Mouse (Mus musculus) forebrain, postnatal 0 days (tissue): ENCODE measurements around the gene Olfr507. TPM values are rescaled to one million over a fixed set of nuclear protein-coding genes. Genes with fewer than 3 reads are reported as not detected.
"Not testable (repeated sequence)": the region's sequence is repeated elsewhere in the genome, so short reads cannot be mapped to it uniquely, and the experiment has no call there.

ENCODE experiments used
- ATAC-seq: fragments of 200-750 bp; cut with Nextera tagmentation; 2 replicates; pipeline ENCODE4 v1.8.0; 2017; ENCODE audit warnings: mild to moderate bottlenecking, moderate library complexity
- DNase-seq: peaks from one replicate; pipeline ENCODE4 v3.0.0-alpha.2; 2015
- H3K27ac ChIP-seq: fragments of 300-500 bp; sonication (generic); 2 replicates; pipeline ENCODE4 v1.5.1; 2014; ENCODE audit warnings: low read depth, mild to moderate bottlenecking, antibody characterized with exemption, low read length, moderate library complexity, mixed read lengths
- H3K27me3 ChIP-seq: fragments of 300-500 bp; sonication (generic); 2 replicates; pipeline ENCODE4 v1.6.1; 2014; ENCODE audit warnings: mild to moderate bottlenecking, low read length, mixed read lengths; ENCODE audit not compliant: insufficient read depth
- H3K36me3 ChIP-seq: fragments of 300-500 bp; sonication (generic); 2 replicates; pipeline ENCODE4 v1.6.1; 2014; ENCODE audit warnings: mild to moderate bottlenecking, moderate library complexity; ENCODE audit not compliant: insufficient read depth
- H3K4me1 ChIP-seq: fragments of 300-500 bp; sonication (generic); 2 replicates; pipeline ENCODE4 v1.6.1; 2014; ENCODE audit warnings: antibody characterized with exemption; ENCODE audit not compliant: insufficient read depth
- H3K4me2 ChIP-seq: fragments of 300-500 bp; sonication (generic); 2 replicates; pipeline ENCODE4 v1.6.1; 2014; ENCODE audit warnings: low read depth, mild to moderate bottlenecking, moderate library complexity
- H3K4me3 ChIP-seq: fragments of 300-500 bp; sonication (generic); 2 replicates; pipeline ENCODE4 v1.5.1; 2014; ENCODE audit warnings: low read depth, low read length, mixed read lengths
- H3K9ac ChIP-seq: fragments of 300-500 bp; sonication (generic); 2 replicates; pipeline ENCODE4 v1.6.1; 2014; ENCODE audit warnings: mild to moderate bottlenecking
- H3K9me3 ChIP-seq: fragments of 300-500 bp; sonication (generic); 2 replicates; pipeline ENCODE4 v1.6.1; 2016; ENCODE audit warnings: low read length
- CTCF ChIP-seq: sonication (generic); IDR thresholded peaks from 2 replicates; pipeline ENCODE4 v1.5.1; 2016; ENCODE audit warnings: antibody characterized with exemption, control low read depth, low read depth
- WGBS: fragments of 180-500 bp; shearing (Covaris S2); extraction: QIAGEN DNeasy Blood & Tissue Kit; methylation state at CpG from one replicate; pipeline ENCODE4 v1.1.7; 2014; 5-methylcytosine and 5-hydroxymethylcytosine counted together
- polyA plus RNA-seq: library from polyadenylated mRNA; unstranded; fragments of >200 nt; fragmentation: Nextera tagmentation; extraction: Ambion mirVana; gene quantifications from 2 replicates; pipeline ENCODE4 v1.2.1, GENCODE M21; 2015
- total RNA-seq: library from RNA; depleted of rRNA; stranded (reverse); fragments of >200 nt; gene quantifications from 2 replicates; pipeline ENCODE4 v1.2.3, GENCODE M21; 2014; rRNA removed

Olfr507 gene
- total RNA-seq = not detected in 2 replicates
- not detected in 2 replicates for polyA plus RNA-seq

DNA sequence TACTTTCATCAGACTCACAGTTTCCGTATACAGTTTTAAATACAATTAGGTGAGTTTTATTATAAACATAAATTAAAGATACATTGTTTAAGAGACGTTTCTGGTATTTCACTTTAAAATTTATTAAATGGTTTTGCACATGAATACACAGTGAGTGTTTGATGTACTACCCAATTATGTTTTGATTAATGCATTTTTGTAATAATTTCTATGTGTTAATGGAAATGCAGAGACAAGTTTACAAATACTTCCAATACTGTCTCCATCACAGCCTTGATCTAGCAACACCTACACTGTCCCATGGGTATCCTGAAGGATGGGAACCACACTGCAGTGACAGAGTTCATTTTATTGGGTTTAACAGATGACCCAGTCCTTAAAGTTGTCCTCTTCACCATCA lies at the start of gene Olfr507:
TSS of gene Olfr507 (plus strand) at position 301 of the 400 bp plus-strand sequence.
- H3K27ac ChIP-seq = no peak within 1 kb of the TSS
- H3K9me3 ChIP-seq = no peaks in the 10 kb centered on the region
- 80% methylated on average over 2 of the region's 2 CpGs for WGBS
- ATAC-seq = no peak
- no peak within 1 kb of the TSS for H3K9ac ChIP-seq
- H3K4me3 ChIP-seq = no peak within 1 kb of the TSS
- no peak for DNase-seq
- no peaks in the 10 kb centered on the region for H3K4me1 ChIP-seq
- no peaks in the 10 kb centered on the region for H3K36me3 ChIP-seq
- no peak within 1 kb of the TSS for H3K4me2 ChIP-seq
- TF ChIP-seq CTCF = no peak
- no peaks in the 10 kb centered on the region for H3K27me3 ChIP-seq

- WGBS = 93% methylated on average over 1 of the region's 1 CpGs
- no peak for DNase-seq
- H3K36me3 ChIP-seq = no peaks in the 10 kb centered on the region
- no peak overlapping the region for H3K4me3 ChIP-seq
- no peak for TF ChIP-seq CTCF
- ATAC-seq = no peak
- no peak overlapping the region for H3K4me2 ChIP-seq
- no peaks in the 10 kb centered on the region for H3K4me1 ChIP-seq
- no peaks in the 10 kb centered on the region for H3K9me3 ChIP-seq
- no peaks in the 10 kb centered on the region for H3K27me3 ChIP-seq
- no peak overlapping the region for H3K9ac ChIP-seq
- H3K27ac ChIP-seq = no peak overlapping the region
Observed at GRCm38 (mm10) chr7:108589797-108590196, 31.8 kb upstream of the Olfr507 start.

- H3K4me2 ChIP-seq, H3K9ac ChIP-seq: not testable (repeated sequence)
- WGBS = 82% methylated on average over 3 of the region's 3 CpGs
Observed at GRCm38 (mm10) chr7:108601916-108602315, 19.7 kb upstream of the Olfr507 start.

GRCm38 (mm10) chr7:108610487-108610886 lies 11.1 kb upstream of the Olfr507 start, which contains the start of gene Olfr506:
TSS of gene Olfr506 (plus strand) at chr7:108610787.
- no peak for TF ChIP-seq CTCF
- DNase-seq (no peak), ATAC-seq (no peak)
- H3K9ac ChIP-seq = no peak within 1 kb of the TSS
- no peak within 1 kb of the TSS for H3K4me3 ChIP-seq
- H3K27ac ChIP-seq = no peak within 1 kb of the TSS
- H3K9me3 ChIP-seq = no peaks in the 10 kb centered on the region
- H3K36me3 ChIP-seq = no peaks in the 10 kb centered on the region
- H3K27me3 ChIP-seq = no peaks in the 10 kb centered on the region
- no peak within 1 kb of the TSS for H3K4me2 ChIP-seq
- H3K4me1 ChIP-seq = no peaks in the 10 kb centered on the region

More at GRCm38 (mm10) chr7:108601916-108602315, 19.7 kb upstream of the Olfr507 start:
- not testable (repeated sequence) for H3K27ac ChIP-seq, H3K9me3 ChIP-seq, DNase-seq, ATAC-seq, H3K27me3 ChIP-seq, H3K4me3 ChIP-seq, H3K4me1 ChIP-seq, H3K36me3 ChIP-seq

- no peaks in the 10 kb centered on the region for H3K9me3 ChIP-seq
- no peak overlapping the region for H3K27ac ChIP-seq
- DNase-seq = no peak
- no peaks in the 10 kb centered on the region for H3K4me1 ChIP-seq
- no peak for TF ChIP-seq CTCF
- ATAC-seq = no peak
- no peaks in the 10 kb centered on the region for H3K36me3 ChIP-seq
- no peak overlapping the region for H3K4me2 ChIP-seq
- no peaks in the 10 kb centered on the region for H3K27me3 ChIP-seq
- WGBS = 88% methylated on average over 2 of the region's 2 CpGs
- no peak overlapping the region for H3K9ac ChIP-seq
- no peak overlapping the region for H3K4me3 ChIP-seq
Observed at GRCm38 (mm10) chr7:108614110-108614509, 7.5 kb upstream of the Olfr507 start.

DNA sequence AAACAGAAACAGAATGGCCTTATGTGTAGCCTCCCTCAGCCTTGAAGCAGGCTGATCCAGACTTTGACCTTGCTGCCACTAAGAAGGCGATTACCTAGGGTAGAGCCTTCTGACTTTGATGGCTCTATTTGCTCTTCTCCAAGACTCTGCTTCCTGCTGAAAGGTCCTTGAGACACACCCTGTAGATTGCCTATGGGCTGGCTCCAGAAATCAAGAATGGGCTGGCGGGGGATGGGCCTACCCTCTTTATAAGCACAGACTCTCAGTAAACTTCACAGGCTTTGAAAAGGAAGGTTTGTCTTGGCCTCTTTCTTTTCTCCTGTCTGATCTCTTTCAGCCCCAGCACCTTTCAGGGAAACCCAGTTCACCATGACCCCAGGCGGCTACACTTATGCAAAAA lies 4.8 kb upstream of the Olfr507 start:
- not testable (repeated sequence) for H3K4me2 ChIP-seq, H3K27me3 ChIP-seq, H3K27ac ChIP-seq, H3K36me3 ChIP-seq, H3K4me3 ChIP-seq, H3K9ac ChIP-seq, H3K4me1 ChIP-seq, ATAC-seq, H3K9me3 ChIP-seq, DNase-seq
- 61% methylated on average over 3 of the region's 3 CpGs for WGBS

- ATAC-seq (no peak), DNase-seq (no peak)
- 87% methylated on average over 3 of the region's 3 CpGs for WGBS
- TF ChIP-seq CTCF = no peak
- H3K9me3 ChIP-seq = no peaks in the 10 kb centered on the region
- H3K27me3 ChIP-seq = no peaks in the 10 kb centered on the region
- no peak within 1 kb of the TSS for H3K4me3 ChIP-seq
- H3K4me1 ChIP-seq = no peaks in the 10 kb centered on the region
- no peak within 1 kb of the TSS for H3K4me2 ChIP-seq
- no peak within 1 kb of the TSS for H3K9ac ChIP-seq
- H3K36me3 ChIP-seq = no peaks in the 10 kb centered on the region
- no peak within 1 kb of the TSS for H3K27ac ChIP-seq
Observed at GRCm38 (mm10) chr7:108629694-108630093, 8.1 kb downstream of the Olfr507 start, which contains the start of gene Olfr508. TSS of gene Olfr508 (plus strand) at chr7:108629994.

DNA sequence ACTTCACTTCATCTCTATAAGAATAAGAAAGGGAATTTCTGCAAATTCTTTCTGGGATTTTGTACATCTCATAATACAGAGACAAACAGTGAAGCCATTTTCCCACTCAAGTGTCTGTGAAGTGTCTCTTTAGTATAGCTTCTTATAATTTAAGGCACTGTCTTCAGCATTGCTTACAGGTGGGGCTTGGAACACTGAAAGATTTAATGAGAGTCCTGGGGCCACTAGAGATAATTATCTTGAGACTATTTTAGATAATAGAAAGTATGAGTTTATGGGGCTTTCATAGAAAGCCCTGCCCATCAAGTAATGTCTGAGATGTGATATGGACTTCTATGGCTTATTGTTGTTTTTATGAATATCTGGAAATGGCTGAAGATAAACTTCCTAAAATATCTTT lies 30.2 kb downstream of the Olfr507 start, which contains the start of gene Olfr509:
TSS of gene Olfr509 (minus strand) at position 101 of the 400 bp plus-strand sequence.
- Histone ChIP-seq H3K4me3 (no peak within 1 kb of the TSS), H3K36me3 (no peaks in the 10 kb centered on the region), H3K27me3 (no peaks in the 10 kb centered on the region), H3K4me1 (no peaks in the 10 kb centered on the region), H3K27ac (no peak within 1 kb of the TSS), H3K9ac (no peak within 1 kb of the TSS), H3K9me3 (no peaks in the 10 kb centered on the region), H3K4me2 (no peak within 1 kb of the TSS)
- no peak for ATAC-seq
- DNase-seq = no peak
- TF ChIP-seq CTCF = no peak
